Mouse (Mus musculus) limb, embryonic 11.5 days (tissue): ENCODE results near the gene Akap1. TPM values are rescaled to one million over a fixed set of nuclear protein-coding genes. Genes with fewer than 3 reads are reported as not detected.

Experiments
- ATAC-seq: fragments of 200-750 bp; cut with Nextera tagmentation; 2 replicates; pipeline ENCODE4 v1.8.0; 2017; ENCODE audit warnings: low read depth; ENCODE audit not compliant: insufficient number of reproducible peaks, low FRiP score, low TSS enrichment
- DNase-seq: peaks from one replicate; pipeline ENCODE4 v3.0.0-alpha.2; 2015; ENCODE audit warnings: low spot score
- H3K27ac ChIP-seq: fragments of 300-500 bp; sonication (generic); replicated peaks from 2 replicates; pipeline ENCODE4 v1.5.1; 2014; ENCODE audit warnings: low read depth, mild to moderate bottlenecking, low read length
- H3K27me3 ChIP-seq: fragments of 300-500 bp; sonication (generic); 2 replicates; pipeline ENCODE4 v1.6.1; 2014; ENCODE audit warnings: mild to moderate bottlenecking, low read length, mixed read lengths; ENCODE audit not compliant: control insufficient read depth, insufficient read depth
- H3K36me3 ChIP-seq: fragments of 300-500 bp; sonication (generic); 2 replicates; pipeline ENCODE4 v1.6.1; 2014; ENCODE audit warnings: mild to moderate bottlenecking, low read length, moderate library complexity, mixed read lengths; ENCODE audit not compliant: control insufficient read depth, insufficient read depth
- H3K4me1 ChIP-seq: fragments of 300-500 bp; sonication (generic); 2 replicates; pipeline ENCODE4 v1.6.1; 2014; ENCODE audit warnings: low read length, mixed read lengths; ENCODE audit not compliant: control insufficient read depth, insufficient read depth
- H3K4me2 ChIP-seq: fragments of 300-500 bp; sonication (generic); 2 replicates; pipeline ENCODE4 v1.6.1; 2014; ENCODE audit warnings: low read depth, mild to moderate bottlenecking, moderate library complexity; ENCODE audit not compliant: severe bottlenecking
- H3K4me3 ChIP-seq: fragments of 300-500 bp; sonication (generic); 2 replicates; pipeline ENCODE4 v1.5.1; 2014; ENCODE audit warnings: low read depth, low read length
- H3K9ac ChIP-seq: fragments of 300-500 bp; sonication (generic); 2 replicates; pipeline ENCODE4 v1.6.1; 2014; ENCODE audit warnings: mild to moderate bottlenecking, low read length
- H3K9me3 ChIP-seq: fragments of 300-500 bp; sonication (generic); 2 replicates; pipeline ENCODE4 v1.6.1; 2016; ENCODE audit warnings: low read length; ENCODE audit not compliant: control insufficient read depth
- WGBS: fragments of 180-500 bp; shearing (Covaris S2); extraction: QIAGEN DNeasy Blood & Tissue Kit; methylation state at CpG from one replicate; pipeline ENCODE4 v1.1.7; 2014; 5-methylcytosine and 5-hydroxymethylcytosine counted together
- polyA plus RNA-seq: library from polyadenylated mRNA; unstranded; fragments of >200 nt; fragmentation: Nextera tagmentation; extraction: Ambion mirVana; gene quantifications from 2 replicates; pipeline ENCODE4 v1.2.1, GENCODE M21; 2014

Akap1 gene
- polyA plus RNA-seq, 1 experiment from 2014 or later: 9.8 TPM

- Histone ChIP-seq H3K4me2 (no peak overlapping the region), H3K9ac (no peak overlapping the region), H3K9me3 (no peaks in the 10 kb centered on the region), H3K4me3 (no peak overlapping the region), H3K27me3 (no peaks in the 10 kb centered on the region), H3K27ac (no peak overlapping the region), H3K4me1 (peaks cover 11% of the 10 kb centered on the region; the same call in 1 of the 2 replicates), H3K36me3 (0 out of 2 replicates have a peak, but pooled peaks cover 3% of the 10 kb centered on the region)
- ATAC-seq: no peak
- no peak for DNase-seq
- 84% methylated on average over 5 of the region's 5 CpGs for WGBS
Measured at GRCm38 (mm10) chr11:88844384-88844783, 20.0 kb downstream of the Akap1 start.

- 0 out of 2 replicates have a peak, but pooled peaks cover 3% of the 10 kb centered on the region for H3K36me3 ChIP-seq
Measured at GRCm38 (mm10) chr11:88843305-88843704, 21.1 kb downstream of the Akap1 start.

GRCm38 (mm10) chr11:88842315-88842975, 21.9 kb downstream of the Akap1 start:
- Histone ChIP-seq H3K36me3 (0 out of 2 replicates have a peak, but pooled peaks cover 3% of the 10 kb centered on the region), H3K4me3 (no peak overlapping the region), H3K27ac (no peak overlapping the region), H3K9me3 (no peaks in the 10 kb centered on the region), H3K4me1 (peaks cover 9% of the 10 kb centered on the region; the same call in 1 of the 2 replicates), H3K9ac (no peak overlapping the region), H3K4me2 (no peak overlapping the region), H3K27me3 (no peaks in the 10 kb centered on the region)
- ATAC-seq: no peak
- no peak for DNase-seq
- 87% methylated on average over 13 of the region's 13 CpGs for WGBS

More at GRCm38 (mm10) chr11:88843305-88843704, 21.1 kb downstream of the Akap1 start:
- Histone ChIP-seq H3K9me3 (no peaks in the 10 kb centered on the region), H3K4me2 (no peak overlapping the region), H3K4me3 (no peak overlapping the region), H3K27me3 (no peaks in the 10 kb centered on the region), H3K9ac (no peak overlapping the region), H3K27ac (no peak overlapping the region), H3K4me1 (peaks cover 9% of the 10 kb centered on the region; the same call in 1 of the 2 replicates)
- WGBS: 89% methylated on average over 10 of the region's 10 CpGs
- ATAC-seq (no peak), DNase-seq (no peak)

- H3K36me3 ChIP-seq: 0 out of 2 replicates have a peak, but pooled peaks cover 3% of the 10 kb centered on the region
Measured at GRCm38 (mm10) chr11:88841406-88841805, 23.0 kb downstream of the Akap1 start.

GRCm38 (mm10) chr11:88840724-88841350, 23.5 kb downstream of the Akap1 start:
- DNase-seq: no peak
- ATAC-seq: no peak
- 0 out of 2 replicates have a peak, but pooled peaks cover 4% of the 10 kb centered on the region for H3K4me1 ChIP-seq
- WGBS: 69% methylated on average over 10 of the region's 10 CpGs
- no peak overlapping the region for H3K4me3 ChIP-seq
- H3K9ac ChIP-seq: no peak overlapping the region; the same call in 1 of the 2 replicates
- H3K9me3 ChIP-seq: no peaks in the 10 kb centered on the region
- H3K36me3 ChIP-seq: 0 out of 2 replicates have a peak, but pooled peaks cover 3% of the 10 kb centered on the region
- no peak overlapping the region for H3K27ac ChIP-seq
- no peak overlapping the region for H3K4me2 ChIP-seq
- no peaks in the 10 kb centered on the region for H3K27me3 ChIP-seq

More at GRCm38 (mm10) chr11:88841406-88841805, 23.0 kb downstream of the Akap1 start:
- Histone ChIP-seq H3K27ac (no peak overlapping the region), H3K4me2 (no peak overlapping the region), H3K27me3 (no peaks in the 10 kb centered on the region), H3K9me3 (no peaks in the 10 kb centered on the region), H3K4me1 (0 out of 2 replicates have a peak, but pooled peaks cover 4% of the 10 kb centered on the region), H3K4me3 (no peak overlapping the region), H3K9ac (no peak overlapping the region)
- DNase-seq (no peak), ATAC-seq (no peak)
- WGBS: 83% methylated on average over 6 of the region's 6 CpGs

- Histone ChIP-seq H3K4me2 (no peak overlapping the region), H3K9me3 (no peaks in the 10 kb centered on the region), H3K4me1 (0 out of 2 replicates have a peak, but pooled peaks cover 4% of the 10 kb centered on the region), H3K27ac (no peak overlapping the region), H3K27me3 (no peaks in the 10 kb centered on the region), H3K36me3 (0 out of 2 replicates have a peak, but pooled peaks cover 3% of the 10 kb centered on the region), H3K4me3 (no peak overlapping the region), H3K9ac (no peak overlapping the region)
- 51% methylated on average over 8 of the region's 8 CpGs for WGBS
- ATAC-seq (no peak), DNase-seq (no peak)
Measured at GRCm38 (mm10) chr11:88840292-88840691, 24.1 kb downstream of the Akap1 start.

- Histone ChIP-seq H3K36me3 (peaks cover 6% of the 10 kb centered on the region), H3K27me3 (no peaks in the 10 kb centered on the region), H3K4me1 (0 out of 2 replicates have a peak, but pooled peaks cover 4% of the 10 kb centered on the region), H3K9ac (no peak overlapping the region), H3K27ac (no peak overlapping the region), H3K4me2 (no peak overlapping the region), H3K4me3 (no peak overlapping the region), H3K9me3 (no peaks in the 10 kb centered on the region)
- DNase-seq: no peak
- no peak for ATAC-seq
- WGBS: 92% methylated on average over 6 of the region's 6 CpGs
Measured at GRCm38 (mm10) chr11:88839379-88839778, 25.0 kb downstream of the Akap1 start.

GRCm38 (mm10) chr11:88838630-88839029, 25.8 kb downstream of the Akap1 start:
- ATAC-seq (no peak), DNase-seq (no peak)
- peaks cover 5% of the 10 kb centered on the region for H3K36me3 ChIP-seq
- 94% methylated on average over 13 of the region's 13 CpGs for WGBS
- no peak overlapping the region for H3K27ac ChIP-seq
- no peaks in the 10 kb centered on the region for H3K27me3 ChIP-seq
- H3K4me1 ChIP-seq: 0 out of 2 replicates have a peak, but pooled peaks cover 4% of the 10 kb centered on the region
- no peak overlapping the region for H3K9ac ChIP-seq
- H3K9me3 ChIP-seq: no peaks in the 10 kb centered on the region
- H3K4me3 ChIP-seq: no peak overlapping the region
- H3K4me2 ChIP-seq: no peak overlapping the region
